Mouse (Mus musculus): Measurements from ENCODE around the gene Camsap1.

Gene Camsap1

DNA sequence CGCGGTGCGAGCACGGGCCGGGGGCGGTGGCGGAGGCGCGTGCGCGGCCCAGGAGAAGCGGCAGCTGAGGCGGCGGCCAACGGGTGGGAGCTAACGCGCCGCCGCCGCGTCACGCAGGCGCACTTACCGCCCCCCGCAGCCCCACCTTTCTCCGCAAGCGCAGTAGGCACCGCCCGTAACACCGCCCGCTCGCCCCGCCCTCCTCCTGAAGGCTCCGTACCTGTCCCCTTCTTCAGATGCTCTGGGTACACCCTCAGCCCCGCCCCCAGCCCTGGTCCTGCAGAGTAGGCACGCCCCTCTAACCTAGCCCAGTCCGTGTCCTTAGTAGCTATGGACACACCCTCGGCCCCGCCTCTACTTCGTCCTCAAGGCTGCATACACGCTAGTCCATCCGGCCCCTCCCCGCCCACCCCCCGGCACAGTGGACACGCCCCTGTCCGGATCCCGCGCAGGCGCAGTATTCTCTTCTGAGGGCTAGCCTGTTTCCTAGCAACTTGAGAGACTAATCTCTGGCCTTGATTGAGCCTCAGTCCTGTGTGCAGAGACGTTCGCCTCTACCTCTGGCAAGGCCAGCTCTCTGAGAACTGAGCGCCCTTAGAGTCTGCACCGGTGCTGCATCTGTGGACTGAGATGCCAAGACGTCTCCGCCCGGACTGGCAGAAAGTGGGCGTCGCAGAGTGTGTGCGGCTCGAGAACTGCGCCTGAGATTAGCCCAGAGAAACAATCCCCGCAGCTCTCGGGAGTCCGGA, at the start of gene Camsap1:
Gene Camsap1 (minus strand): TSS at position 124 of the 749 bp plus-strand sequence.
- ChIA-PET CTCF (interaction anchor here in 2 of 4 experiments (0.6 to 1.2 kb wide), 10 partner anchors 36 to 621 kb away, joined by 3 to 5 read pairs (median 4); partner anchors contain the start of genes Agpat2 (in 1 of the 2) and Inpp5e (in 1 of the 2)), POLR2A (interaction anchor here (0.6 to 2.4 kb wide), 63 partner anchors 9 to 1048 kb away, joined by 3 to 21 read pairs (median 4); partner anchors contain the start of genes Qsox2 (in 3 of the 4), Ubac1 (in 2 of the 4), Arrdc1 (in 1 of the 4) and Bmyc (in 1 of the 4))

DNA sequence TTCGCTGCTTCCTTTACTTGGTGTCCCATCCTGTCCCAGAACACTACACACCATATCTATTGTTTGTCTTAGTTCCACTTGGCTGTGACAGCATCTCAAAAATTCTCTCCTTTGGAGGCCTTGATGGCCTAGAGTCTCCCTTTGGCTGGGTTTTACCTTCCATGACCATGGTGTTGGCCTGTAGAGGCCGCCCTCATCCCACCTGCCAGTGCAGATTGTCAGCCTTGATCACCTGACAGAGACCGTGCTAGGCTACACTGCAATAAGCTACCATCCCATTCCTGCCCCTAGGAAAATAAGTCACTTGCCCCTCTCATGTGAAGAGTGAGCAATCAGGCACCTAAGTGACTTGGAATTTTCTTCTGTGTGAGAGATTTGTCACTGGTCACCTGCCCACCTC, 47.2 kb upstream of the Camsap1 start:
- POLR2A ChIA-PET: interaction anchor here in 3 of 4 experiments (0.5 to 1.4 kb wide), 9 partner anchors 25 to 211 kb away, joined by 3 to 7 read pairs (median 4); partner anchors contain the start of gene Qsox2 (in 1 of the 3)
- CTCF ChIA-PET: interaction anchor here in 3 of 4 experiments (0.7 to 2.5 kb wide), 18 partner anchors 9 to 172 kb away, joined by 3 to 17 read pairs (median 4); partner anchors contain the start of gene Ubac1 (in 1 of the 3)

DNA sequence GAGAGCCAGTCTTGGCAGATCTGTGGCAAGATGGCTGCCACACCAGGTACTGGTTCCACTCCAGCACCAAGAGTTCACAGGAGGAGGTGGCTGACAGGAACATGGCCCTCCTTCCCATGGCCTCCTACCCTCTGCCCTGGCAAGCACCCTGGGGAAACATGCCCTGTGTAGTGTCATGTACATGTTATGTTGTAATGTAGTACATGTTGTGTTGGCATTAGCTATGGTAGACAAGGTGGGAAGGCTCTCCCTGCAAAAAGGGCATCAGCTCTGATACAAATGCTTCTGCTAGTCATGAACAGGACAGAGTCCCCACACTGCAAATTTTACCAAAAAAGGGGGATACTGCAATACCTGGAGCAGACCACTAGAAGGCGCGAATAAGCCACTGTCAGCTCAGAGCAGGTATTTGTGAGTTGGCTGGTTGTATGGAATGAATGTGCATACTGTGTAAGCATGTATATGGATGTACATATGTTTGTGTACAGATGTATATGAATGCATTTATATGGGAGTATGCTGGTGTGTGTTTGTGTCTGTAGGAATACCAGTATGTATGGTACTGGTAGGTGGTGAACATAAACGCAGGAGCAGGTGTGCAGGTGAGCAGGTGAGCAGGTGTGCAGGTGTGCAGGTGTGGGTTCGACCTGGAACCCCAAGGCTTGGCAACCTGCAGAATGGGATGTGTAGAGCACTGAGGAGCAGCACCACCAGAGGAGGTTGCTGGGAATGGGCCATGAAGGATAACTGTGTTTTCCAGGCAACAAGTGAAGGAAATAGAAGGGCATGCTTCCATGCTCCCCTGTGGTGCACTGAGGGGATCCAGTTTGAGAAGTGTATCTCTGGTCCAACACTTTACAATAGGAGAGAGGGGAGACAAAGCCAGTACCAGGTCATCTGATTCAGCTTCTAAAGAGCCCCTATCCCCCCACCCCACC, 41.3 kb upstream of the Camsap1 start:
- POLR2A ChIA-PET: interaction anchor here (0.7 to 5.7 kb wide), 14 partner anchors 10 to 116 kb away, joined by 3 to 29 read pairs (median 5); partner anchors contain the start of gene Camsap1 (in 1 of the 4)

DNA sequence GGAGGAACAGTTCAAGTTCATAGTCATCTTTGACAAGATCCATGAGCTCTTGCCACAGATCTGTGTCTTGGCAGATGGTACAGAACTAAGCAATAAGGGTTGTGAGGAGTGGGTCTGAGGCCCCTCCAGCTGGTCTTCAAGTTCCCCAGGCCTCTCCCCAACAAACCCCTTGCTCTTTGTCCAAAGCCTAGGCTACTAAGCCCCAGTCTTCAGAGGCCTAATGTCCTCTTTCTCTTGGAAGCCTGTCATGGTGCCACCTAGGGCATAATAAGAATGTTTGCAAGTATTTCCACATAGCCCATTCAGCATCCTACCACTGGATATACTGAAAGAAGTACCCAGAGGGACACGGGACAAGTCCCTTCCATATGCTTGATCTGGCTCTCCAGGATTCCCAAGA, 39.5 kb upstream of the Camsap1 start:
- ChIA-PET CTCF (interaction anchor here in 3 of 4 experiments (0.7 to 4.5 kb wide), 11 partner anchors 8 to 386 kb away, joined by 3 to 29 read pairs (median 4); partner anchors contain the start of gene Inpp5e (in 1 of the 3)), POLR2A (interaction anchor here in 3 of 4 experiments (0.6 to 5.7 kb wide), 12 partner anchors 9 to 215 kb away, joined by 3 to 29 read pairs (median 3); partner anchors contain the start of gene Qsox2 (in 1 of the 3))

More for the DNA sequence above, 41.3 kb upstream of the Camsap1 start:
- CTCF ChIA-PET: interaction anchor here (0.6 to 4.5 kb wide), 27 partner anchors 11 to 624 kb away, joined by 3 to 29 read pairs (median 4); partner anchors contain the start of gene Sohlh1 (in 1 of the 4)

DNA sequence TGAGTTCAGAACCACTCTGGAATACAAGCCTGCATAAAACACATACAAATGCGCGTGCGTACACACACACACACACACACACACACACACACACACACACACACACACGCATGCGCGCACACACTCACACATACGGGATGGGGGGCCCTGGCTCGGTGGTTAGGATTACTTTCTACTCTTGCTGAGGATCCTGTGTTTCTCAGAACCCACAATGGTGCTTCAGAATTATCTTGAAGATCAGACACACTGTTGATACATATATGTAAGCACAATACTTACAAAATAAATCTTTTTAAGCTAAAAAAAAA, 39.1 kb upstream of the Camsap1 start:
- POLR2A ChIA-PET: interaction anchor here in 3 of 4 experiments (0.7 to 5.7 kb wide), 7 partner anchors 9 to 118 kb away, joined by 3 to 29 read pairs (median 4); no protein-coding TSS in a partner anchor
- CTCF ChIA-PET: interaction anchor here in 3 of 4 experiments (0.7 to 4.5 kb wide), 8 partner anchors 9 to 131 kb away, joined by 3 to 29 read pairs (median 6); no protein-coding TSS in a partner anchor

DNA sequence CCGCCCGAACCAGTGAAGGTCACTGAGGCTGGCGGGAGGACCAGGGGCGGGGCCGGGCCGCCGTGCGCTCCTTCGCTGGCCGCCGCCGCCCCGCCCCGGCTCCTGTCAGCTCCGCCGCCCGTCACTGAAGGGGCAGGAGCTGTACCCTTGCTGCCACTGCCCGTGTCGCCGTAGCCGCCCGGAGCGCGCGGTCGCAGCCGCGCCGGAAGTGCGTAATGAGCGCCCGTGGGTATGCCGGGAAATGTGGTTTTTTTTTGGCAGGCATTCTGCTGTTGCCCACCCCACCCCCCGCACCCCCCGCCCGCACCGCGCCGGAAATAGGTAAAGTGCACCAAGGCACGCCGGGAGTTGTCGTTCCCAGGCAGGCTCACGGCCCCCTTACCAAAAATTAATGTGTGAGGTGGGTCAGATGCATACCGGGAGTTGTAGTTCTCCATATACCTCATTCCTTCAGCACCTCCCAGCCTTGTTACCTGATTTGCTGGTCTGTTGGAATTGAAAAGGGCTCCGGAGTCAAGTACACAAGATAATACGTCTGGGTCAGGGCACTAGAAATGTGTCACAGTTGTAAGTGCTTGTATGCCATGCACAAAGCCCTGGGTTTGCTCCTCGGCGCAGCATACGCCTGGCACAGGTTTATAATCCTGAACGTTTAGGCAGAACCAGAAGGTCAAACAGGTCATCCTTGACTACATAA, 38.6 kb upstream of the Camsap1 start, which contains the start of gene Ubac1:
Gene Ubac1 (minus strand): TSS at position 187 of the 697 bp plus-strand sequence.
- ChIA-PET CTCF (interaction anchor here (0.7 to 4.5 kb wide), 10 partner anchors 9 to 388 kb away, joined by 3 to 29 read pairs (median 4); partner anchors contain the start of gene Dnlz (in 1 of the 4)), POLR2A (interaction anchor here in 3 of 4 experiments (0.6 to 5.7 kb wide), 27 partner anchors 9 to 1483 kb away, joined by 3 to 29 read pairs (median 4); partner anchors contain the start of genes Camsap1 (in 3 of the 3) and Qsox2 (in 1 of the 3))

DNA sequence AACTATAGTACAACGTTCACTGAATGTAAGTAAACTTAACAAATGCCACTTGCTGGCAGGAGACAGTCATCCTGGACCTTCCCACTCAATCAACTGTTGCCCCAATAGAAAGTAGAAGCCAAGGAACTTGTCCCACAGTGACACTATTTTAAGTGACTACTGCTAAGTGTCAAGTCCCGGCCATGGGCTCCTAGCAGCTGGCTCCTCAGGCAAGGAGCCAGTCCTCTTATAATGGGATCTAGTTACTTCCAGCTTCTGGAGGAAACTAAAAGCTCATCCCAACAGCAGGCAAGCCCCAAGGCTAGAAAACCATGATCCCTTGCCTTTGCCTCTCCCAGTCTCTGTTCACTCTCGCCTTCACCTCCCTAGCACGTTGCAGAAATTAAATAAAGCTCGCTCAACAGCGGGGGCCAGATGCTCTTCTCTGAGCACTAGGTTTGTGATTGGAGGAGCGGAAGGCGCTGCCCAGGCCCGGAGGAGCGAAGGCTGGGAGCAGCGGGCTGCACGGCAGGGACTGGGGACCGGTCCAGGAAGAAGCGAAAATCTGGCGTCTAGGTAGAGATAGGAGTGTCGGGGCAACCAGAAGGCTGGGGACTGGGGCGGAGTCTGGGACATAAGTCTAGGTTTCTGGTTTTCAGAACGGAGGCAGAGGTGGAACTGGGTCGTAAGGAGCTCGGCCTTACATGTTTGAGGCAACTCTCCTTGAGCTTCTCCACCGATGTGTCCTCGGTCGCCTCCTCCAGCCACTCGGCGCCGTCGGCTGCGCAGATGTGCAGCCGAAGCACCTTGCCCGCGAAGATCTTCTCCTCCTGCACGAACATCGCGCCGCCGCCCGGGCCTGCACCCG, 37.9 kb upstream of the Camsap1 start:
- ChIA-PET POLR2A (interaction anchor here (0.7 to 5.7 kb wide), 28 partner anchors 8 to 439 kb away, joined by 3 to 29 read pairs (median 4); partner anchors contain the start of genes Camsap1 (in 3 of the 4) and Qsox2 (in 1 of the 4)), CTCF (interaction anchor here in 3 of 4 experiments (0.7 to 4.5 kb wide), 10 partner anchors 8 to 389 kb away, joined by 3 to 29 read pairs (median 4); partner anchors contain the start of gene Dnlz (in 1 of the 3))

DNA sequence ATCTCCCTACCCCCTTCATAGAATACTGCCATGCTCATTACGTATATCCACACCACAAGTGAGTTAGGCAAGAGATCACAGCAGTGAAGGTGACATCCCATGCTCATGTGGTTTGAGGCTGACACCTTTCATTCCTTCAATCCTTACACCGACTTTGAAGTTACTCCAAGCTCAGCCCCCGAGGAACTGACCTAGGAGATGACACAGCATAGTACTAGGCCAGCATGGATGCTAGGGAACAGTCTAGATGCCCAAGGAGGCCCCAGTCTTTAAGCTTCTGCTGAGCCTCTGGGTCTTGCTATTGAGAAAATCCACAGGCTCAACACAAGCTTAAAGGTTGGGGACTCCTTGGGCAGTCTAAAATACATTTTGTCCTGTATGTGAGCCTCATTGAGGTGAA, 36.8 kb upstream of the Camsap1 start:
- CTCF ChIA-PET: no interaction called here
- POLR2A ChIA-PET: interaction anchor here in 3 of 4 experiments (1.2 to 1.8 kb wide), 4 partner anchors 11 to 426 kb away, joined by 3 to 5 read pairs (median 4); partner anchors contain the start of genes Camsap1 (in 1 of the 3) and Qsox2 (in 1 of the 3)

DNA sequence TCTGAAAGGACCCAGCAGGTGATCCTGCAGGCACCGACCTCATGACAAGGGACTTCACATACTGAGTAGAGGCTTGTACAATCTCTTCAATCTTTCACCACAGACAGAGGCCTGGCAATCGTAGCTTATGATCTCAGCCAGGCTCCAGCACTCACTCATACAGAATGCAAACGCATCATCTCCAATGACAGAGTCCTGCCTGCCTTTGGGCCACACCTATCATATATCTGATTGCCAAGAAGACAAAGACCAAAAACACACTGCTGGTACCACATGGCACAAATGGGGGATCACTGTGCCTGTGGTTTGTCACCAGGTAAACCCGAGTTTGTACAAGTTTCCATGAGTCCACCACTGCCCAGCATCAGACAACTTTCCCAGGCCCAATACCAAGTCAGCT, 34.2 kb upstream of the Camsap1 start:
- POLR2A ChIA-PET: interaction anchor here in 2 of 4 experiments (0.8 to 1.2 kb wide), 2 partner anchors 39 to 40 kb away, joined by 3 read pairs; no protein-coding TSS in a partner anchor
- CTCF ChIA-PET: no interaction called here

DNA sequence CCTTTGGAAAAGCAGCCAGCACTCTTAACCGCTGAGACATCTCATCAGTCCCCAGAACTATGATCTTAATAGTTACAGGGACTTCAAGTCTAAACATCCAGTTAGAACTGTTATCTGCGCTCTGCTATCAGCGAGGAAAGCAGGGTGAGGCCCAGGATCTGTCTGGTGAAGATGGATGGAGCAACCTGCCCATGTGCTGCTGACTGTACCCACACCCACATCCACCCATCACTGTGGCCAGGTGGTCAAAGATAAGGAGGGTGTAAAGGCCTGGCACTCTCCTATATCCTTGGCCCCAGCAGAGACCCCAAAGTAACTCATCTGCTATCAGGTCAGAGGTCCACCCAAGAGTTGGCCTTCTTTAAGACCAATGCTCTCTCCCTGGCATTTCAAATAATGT, 30.6 kb upstream of the Camsap1 start:
- ChIA-PET CTCF (no interaction called here), POLR2A (no interaction called here)

DNA sequence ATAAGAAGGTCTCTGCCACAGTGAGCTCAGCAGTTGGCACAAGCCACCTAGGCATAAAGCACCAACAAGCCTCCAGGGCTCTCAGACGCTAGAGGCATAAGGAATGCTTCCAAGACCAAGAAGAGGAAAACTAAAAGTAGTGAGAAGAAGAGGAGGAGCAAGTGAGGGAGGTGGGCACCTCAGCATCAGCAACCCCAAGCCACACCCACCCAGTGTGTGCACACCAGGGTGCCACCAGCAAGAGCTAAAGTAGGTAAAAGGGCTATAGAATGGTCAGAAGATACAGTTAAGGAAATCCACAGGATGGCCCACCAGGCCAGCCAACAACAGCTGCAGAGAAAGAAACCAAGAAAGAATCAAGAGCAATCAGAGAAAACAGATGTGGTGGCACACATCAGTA, 28.3 kb upstream of the Camsap1 start:
- ChIA-PET POLR2A (no interaction called here), CTCF (interaction anchor here in 1 of 4 experiments (0.6 kb wide), 1 partner anchor 30 kb away, joined by 7 read pairs; no protein-coding TSS in a partner anchor)

DNA sequence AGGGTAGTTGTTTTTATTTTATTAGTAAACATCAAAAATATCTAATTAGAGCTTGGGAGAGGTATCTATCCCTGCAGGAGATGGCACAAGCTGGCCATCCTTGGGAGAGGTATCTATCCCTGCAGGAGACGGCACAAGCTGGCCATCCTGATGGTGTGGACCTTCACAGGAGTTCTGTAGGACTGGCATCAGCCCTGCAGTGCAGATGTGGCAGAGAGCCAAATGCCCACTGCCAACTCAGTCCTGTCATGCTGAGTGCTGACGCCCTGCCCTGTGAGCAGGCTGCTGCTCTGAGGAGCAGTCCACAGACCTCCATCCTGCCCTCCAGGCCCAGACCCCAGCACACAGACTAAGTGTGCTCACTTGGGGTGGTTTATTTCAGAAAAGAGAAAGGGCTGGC, 18.9 kb upstream of the Camsap1 start:
- CTCF ChIA-PET: no interaction called here

DNA sequence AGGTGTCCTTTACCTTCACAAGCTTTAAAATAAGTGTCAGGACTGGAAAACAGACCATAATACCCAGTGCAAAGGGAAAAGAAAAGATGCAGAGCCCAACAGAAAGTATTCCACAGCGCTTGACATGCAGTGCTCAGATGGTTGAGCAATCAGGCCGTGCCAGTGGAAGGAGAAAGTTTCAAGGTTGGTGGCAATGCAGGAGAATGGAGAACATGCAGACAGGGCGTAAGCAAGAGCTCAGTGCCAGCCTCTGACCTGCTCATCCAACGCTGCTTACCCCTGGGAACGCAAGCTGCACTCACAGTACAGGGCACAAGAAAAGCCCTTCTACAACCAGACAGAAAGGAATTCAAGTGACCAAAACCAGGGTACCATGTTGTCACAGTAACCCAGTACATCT, 18.1 kb upstream of the Camsap1 start:
- CTCF ChIA-PET: no interaction called here
- POLR2A ChIA-PET: interaction anchor here in 1 of 4 experiments (1.1 to 1.3 kb wide), 3 partner anchors 8 to 131 kb away, joined by 3 read pairs; no protein-coding TSS in a partner anchor

More for the DNA sequence above, 18.9 kb upstream of the Camsap1 start:
- POLR2A ChIA-PET: interaction anchor here in 1 of 4 experiments (1.1 kb wide), 1 partner anchor 23 kb away, joined by 3 read pairs; no protein-coding TSS in a partner anchor

DNA sequence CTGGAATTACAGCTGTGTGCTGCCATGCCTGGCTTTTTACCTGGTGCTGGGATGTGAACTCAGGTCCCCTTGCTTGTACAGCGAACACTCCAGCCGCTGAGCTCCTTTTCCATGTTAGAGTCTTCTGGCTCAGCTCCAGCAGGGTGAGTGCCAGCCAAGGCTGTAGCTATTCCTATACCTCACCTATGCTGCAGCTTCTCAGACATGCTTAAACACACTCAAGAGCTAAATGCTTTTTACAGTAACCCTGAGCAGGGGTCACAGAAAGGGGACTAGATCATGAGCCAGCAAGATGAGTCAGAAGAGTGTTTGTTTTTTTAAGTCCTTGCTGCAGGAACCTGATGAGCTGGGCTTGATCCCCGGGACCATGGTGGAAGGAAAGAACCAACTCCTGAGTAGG, 14.6 kb upstream of the Camsap1 start:
- CTCF ChIA-PET: interaction anchor here in 1 of 4 experiments (0.8 kb wide), 1 partner anchor 66 kb away, joined by 3 read pairs; no protein-coding TSS in a partner anchor

DNA sequence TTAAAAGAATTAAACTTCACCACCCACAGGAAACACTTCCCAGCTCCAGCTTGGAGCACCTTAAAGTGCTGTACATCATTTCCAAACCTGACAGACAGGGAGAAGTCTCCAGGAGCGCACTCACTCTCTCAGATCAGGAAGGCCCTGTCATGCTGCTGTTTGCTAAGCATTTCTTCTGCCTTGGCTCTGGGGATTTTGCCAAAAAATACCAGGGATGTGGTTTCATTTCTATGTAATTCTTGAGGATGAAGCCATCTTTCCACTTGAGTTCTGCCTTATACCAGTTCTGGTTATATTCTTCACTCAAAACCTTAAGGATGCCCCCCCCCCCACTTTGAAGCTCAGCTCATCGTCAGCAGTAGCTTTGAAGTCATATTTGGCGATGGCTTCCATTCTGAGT, 11.7 kb upstream of the Camsap1 start:
- ChIA-PET CTCF (no interaction called here), POLR2A (interaction anchor here in 3 of 4 experiments (0.6 to 1.6 kb wide), 4 partner anchors 9 to 18 kb away, joined by 3 to 9 read pairs (median 4); partner anchors contain the start of gene Camsap1 (in 1 of the 3))

More for the DNA sequence above, 14.6 kb upstream of the Camsap1 start:
- POLR2A ChIA-PET: interaction anchor here in 2 of 4 experiments (0.8 to 1.4 kb wide), 4 partner anchors 10 to 85 kb away, joined by 3 to 6 read pairs (median 4); partner anchors contain the start of gene Camsap1 (in 2 of the 2)

DNA sequence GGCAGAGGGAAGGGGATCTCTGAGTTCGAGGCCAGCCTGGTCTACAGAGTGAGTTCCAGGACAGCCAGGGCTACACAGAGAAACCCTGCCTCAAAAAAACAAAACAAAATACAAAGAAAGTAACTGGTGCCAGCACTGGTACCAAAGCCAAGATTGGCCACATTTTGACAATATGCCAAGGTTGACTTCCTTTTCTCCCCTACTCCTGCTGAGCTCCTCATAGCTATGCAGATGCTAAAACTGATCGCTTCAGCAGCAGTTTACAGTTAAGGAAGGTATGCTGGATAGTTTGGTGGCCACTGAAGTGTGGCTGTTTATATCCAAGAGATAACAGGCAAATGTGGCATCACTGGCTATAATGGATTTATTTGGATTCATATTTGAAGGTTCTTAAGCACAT, 9.2 kb upstream of the Camsap1 start:
- ChIA-PET POLR2A (interaction anchor here in 3 of 4 experiments (0.8 to 1.8 kb wide), 8 partner anchors 9 to 140 kb away, joined by 3 to 21 read pairs (median 4); partner anchors contain the start of gene Camsap1 (in 3 of the 3)), CTCF (interaction anchor here (0.5 to 1.2 kb wide), 5 partner anchors 46 to 540 kb away, joined by 3 to 4 read pairs (median 3); no protein-coding TSS in a partner anchor)

All from embryonic stem cell, embryonic (primary cell).